11 mouse cellular contexts compared by ENCODE assay signal in genomic region chrX:140402904-140403303, GRCm38 (mm10). TPM values are rescaled to one million over a fixed set of nuclear protein-coding genes. Genes with fewer than 3 reads are reported as not detected.
DNase-seq lines count a peak whose midpoint lies in the region; ATAC-seq and TF ChIP-seq lines count a peak whose summit lies in the region.
"Had no signal": no experiment of that assay in that cellular context is flagged by ENCODE, and none has a peak within 500 bp of the region (broad histone marks: within the 10 kb centered on the region; RNA-seq: fewer than 3 reads in every experiment).

No protein-coding gene starts in this region.

- no peaks in the 10 kb centered on the region for H3K4me1 ChIP-seq in limb, embryonic 11.5 days (ENCODE audit: control insufficient read depth, insufficient read depth, low read length)
- no peaks in the 10 kb centered on the region for H3K4me1 ChIP-seq in limb, embryonic 10.5 days
- no peaks in the 10 kb centered on the region for H3K4me1 ChIP-seq in ES-Bruce4 (ENCODE audit: control insufficient read depth, insufficient read depth, low read length)
- no peaks in the 10 kb centered on the region for H3K4me1 ChIP-seq in embryonic facial prominence, embryonic 11.5 days (ENCODE audit: control insufficient read depth, insufficient read depth, low read length)
- H3K4me1 ChIP-seq: limb, embryonic 12.5 days had no signal

- H3K27ac ChIP-seq in gastrocnemius, adult 2 months: no peak overlapping the region
- H3K27ac ChIP-seq in limb, embryonic 11.5 days (replicated peaks; ENCODE audit: low read depth, low read length): no peak overlapping the region
- no peak overlapping the region for H3K27ac ChIP-seq in limb, embryonic 10.5 days
- no peak overlapping the region for H3K27ac ChIP-seq in ES-Bruce4 (ENCODE audit: insufficient read depth, low read length)
- H3K27ac ChIP-seq in embryonic facial prominence, embryonic 11.5 days (replicated peaks; ENCODE audit: low read depth, low read length): no peak overlapping the region
- H3K27ac ChIP-seq: limb, embryonic 12.5 days; midbrain, embryonic 13.5 days had no signal

- ATAC-seq in limb, embryonic 11.5 days (ENCODE audit: insufficient number of reproducible peaks, low FRiP score, low TSS enrichment, low read depth): no peak
- ATAC-seq in embryonic facial prominence, embryonic 11.5 days (replicated peaks; ENCODE audit: insufficient number of reproducible peaks, low FRiP score, low TSS enrichment, low read depth): no peak
- ATAC-seq: midbrain, embryonic 13.5 days had no signal

- H3K36me3 ChIP-seq in limb, embryonic 11.5 days (ENCODE audit: control insufficient read depth, insufficient read depth, low read length): no peaks in the 10 kb centered on the region
- H3K36me3 ChIP-seq in limb, embryonic 10.5 days: no peaks in the 10 kb centered on the region
- no peaks in the 10 kb centered on the region for H3K36me3 ChIP-seq in ES-Bruce4 (ENCODE audit: control insufficient read depth, insufficient read depth, low read length, poor library complexity, severe bottlenecking)
- H3K36me3 ChIP-seq in embryonic facial prominence, embryonic 11.5 days (replicated peaks; ENCODE audit: control insufficient read depth, insufficient read depth, low read depth, low read length): no peaks in the 10 kb centered on the region
- H3K36me3 ChIP-seq: G1E; limb, embryonic 12.5 days; midbrain, embryonic 13.5 days had no signal

- no peaks in the 10 kb centered on the region for H3K9me3 ChIP-seq in limb, embryonic 11.5 days (ENCODE audit: control insufficient read depth, low read length)
- no peaks in the 10 kb centered on the region for H3K9me3 ChIP-seq in limb, embryonic 10.5 days (replicated peaks)
- H3K9me3 ChIP-seq in ES-Bruce4 (replicated peaks; ENCODE audit: control insufficient read depth, insufficient read depth, low read length, poor library complexity, severe bottlenecking): no peaks in the 10 kb centered on the region
- H3K9me3 ChIP-seq in embryonic facial prominence, embryonic 11.5 days (replicated peaks; ENCODE audit: control insufficient read depth, low read length): no peaks in the 10 kb centered on the region
- H3K9me3 ChIP-seq: G1E; limb, embryonic 12.5 days; midbrain, embryonic 13.5 days had no signal

- intact Hi-C loops in gastrocnemius, adult 2 months (cut with DNase I): no loop called here
- intact Hi-C loops in left cerebral cortex, postnatal 25 days (cut with DNase I): loop anchor here (5.0 to 10.0 kb wide), 2 partner anchors 126 to 468 kb away; no protein-coding TSS in a partner anchor

- TF ChIP-seq EP300 in ES-Bruce4 (IDR thresholded peaks at IDR 0.05; ENCODE audit: insufficient read depth, low read depth, low read length): no peak

- no peak overlapping the region for H3K4me3 ChIP-seq in gastrocnemius, adult 2 months
- H3K4me3 ChIP-seq in limb, embryonic 11.5 days (ENCODE audit: low read depth, low read length): no peak overlapping the region
- no peak overlapping the region for H3K4me3 ChIP-seq in limb, embryonic 10.5 days
- no peak overlapping the region for H3K4me3 ChIP-seq in ES-Bruce4 (ENCODE audit: low read depth, low read length)
- no peak overlapping the region for H3K4me3 ChIP-seq in embryonic facial prominence, embryonic 11.5 days (ENCODE audit: low read depth, low read length)
- H3K4me3 ChIP-seq: limb, embryonic 12.5 days; midbrain, embryonic 13.5 days had no signal

- WGBS in limb, embryonic 11.5 days: 46% methylated on average over 4 of the region's 4 CpGs
- WGBS in limb, embryonic 10.5 days: 56% methylated on average over 4 of the region's 4 CpGs
- 55% methylated on average over 4 of the region's 4 CpGs for WGBS in embryonic facial prominence, embryonic 11.5 days

- TF ChIP-seq CTCF in gastrocnemius, adult 2 months (IDR thresholded peaks at IDR 0.05): peak; percentile 26; the same call in 1 of the 2 replicates
- peak; percentile 73 for TF ChIP-seq CTCF in ES-Bruce4 (IDR thresholded peaks at IDR 0.05; ENCODE audit: low read depth, low read length)

- no peak for TF ChIP-seq POLR2A in ES-Bruce4 (IDR thresholded peaks at IDR 0.05; ENCODE audit: insufficient read depth, low read length)

- no peak overlapping the region for H3K4me2 ChIP-seq in limb, embryonic 11.5 days (ENCODE audit: low read depth, severe bottlenecking)
- no peak overlapping the region for H3K4me2 ChIP-seq in embryonic facial prominence, embryonic 11.5 days (ENCODE audit: low read depth, low read length)
- H3K4me2 ChIP-seq: limb, embryonic 12.5 days; midbrain, embryonic 13.5 days had no signal

- peaks cover 12% of the 10 kb centered on the region for H3K27me3 ChIP-seq in limb, embryonic 11.5 days (ENCODE audit: control insufficient read depth, insufficient read depth, low read length)
- H3K27me3 ChIP-seq in limb, embryonic 10.5 days (ENCODE audit: low read depth, poor library complexity, severe bottlenecking): peaks cover 94% of the 10 kb centered on the region
- no peaks in the 10 kb centered on the region for H3K27me3 ChIP-seq in ES-Bruce4 (ENCODE audit: control insufficient read depth, insufficient read depth, low read length, poor library complexity, severe bottlenecking)
- H3K27me3 ChIP-seq in embryonic facial prominence, embryonic 11.5 days (ENCODE audit: control insufficient read depth, insufficient read depth, low read length): no peaks in the 10 kb centered on the region; the same call in 1 of the 2 replicates

- DNase-seq in gastrocnemius, adult 2 months: peak; percentile 16
- DNase-seq in gastrocnemius, postnatal 25 days: no peak
- peak; percentile 23 for DNase-seq in limb, embryonic 11.5 days (ENCODE audit: low spot score)
- DNase-seq in limb, embryonic 10.5 days (ENCODE audit: low spot score): no peak
- peak; percentile 7 for DNase-seq in embryonic facial prominence, embryonic 11.5 days (ENCODE audit: low spot score)
- DNase-seq in left cerebral cortex, postnatal 25 days (ENCODE audit: low spot score in 2 of 2): no peak
- no peak for DNase-seq in ovary, postnatal 10 days (ENCODE audit: low spot score)

- H3K9ac ChIP-seq in limb, embryonic 11.5 days (ENCODE audit: low read length): no peak overlapping the region
- no peak overlapping the region for H3K9ac ChIP-seq in ES-Bruce4 (ENCODE audit: low read depth, poor library complexity, severe bottlenecking)
- H3K9ac ChIP-seq in embryonic facial prominence, embryonic 11.5 days (replicated peaks; ENCODE audit: low read length): no peak overlapping the region
- H3K9ac ChIP-seq: limb, embryonic 12.5 days; midbrain, embryonic 13.5 days had no signal

RNA-seq across cellular contexts. Expression of gene Prps1, which starts 53.5 kb away (rescaled TPM):
- total RNA-seq in gastrocnemius, adult 2 months (2021): 10 to 100 TPM; 33.7 to 38.2 TPM
- total RNA-seq in gastrocnemius, postnatal 25 days (2021): 10 to 100 TPM; 23.8 to 25.9 TPM
- 88.3 and 91.5 TPM in 2 replicates for polyA plus RNA-seq in limb, embryonic 11.5 days (2014; fragmentation: Nextera tagmentation; extraction: Ambion mirVana)
- polyA plus RNA-seq in limb, embryonic 10.5 days (2016; fragmentation: Nextera tagmentation; extraction: Ambion mirVana): 95.7 and 111 TPM in 2 replicates
- 121 TPM in 2 replicates for polyA plus RNA-seq in ES-Bruce4 (2011; ENCODE audit: insufficient read depth, insufficient read length, low read depth, missing spikeins)
- polyA plus RNA-seq in embryonic facial prominence, embryonic 11.5 days (2014; fragmentation: Nextera tagmentation; extraction: Ambion mirVana): 84.2 and 88.4 TPM in 2 replicates
- 10 to 100 TPM; 63.5 to 83.1 TPM for total RNA-seq in left cerebral cortex, postnatal 25 days (2021)

Comparison
In these comparisons a context has a peak if more than half of its experiments do, and no peak if none do; other contexts are left out.
1. DNase-seq: peak in gastrocnemius, adult 2 months (single experiment), limb, embryonic 11.5 days (single experiment) and embryonic facial prominence, embryonic 11.5 days (single experiment); none in gastrocnemius, postnatal 25 days (single experiment), limb, embryonic 10.5 days (single experiment), left cerebral cortex, postnatal 25 days (0 of 2) and ovary, postnatal 10 days (single experiment).